Mouse (Mus musculus) ES-E14 (cell line): ENCODE data around the gene Ankrd39.

Experiments
- HCFC1 ChIP-seq: IDR thresholded peaks from 2 replicates; pipeline ENCODE4 v1.6.1; 2012; ENCODE audit warnings: low read length, inconsistent platforms, borderline replicate concordance; ENCODE audit not compliant: insufficient read depth
- MAFK ChIP-seq: IDR thresholded peaks from 2 replicates; pipeline ENCODE4 v1.6.1; 2014; ENCODE audit warnings: mild to moderate bottlenecking, low read depth, low read length, inconsistent platforms; ENCODE audit not compliant: insufficient read depth
- ZNF384 ChIP-seq: IDR thresholded peaks from 2 replicates; pipeline ENCODE4 v1.6.1; 2012; ENCODE audit warnings: low read depth, low read length, inconsistent platforms

DNA sequence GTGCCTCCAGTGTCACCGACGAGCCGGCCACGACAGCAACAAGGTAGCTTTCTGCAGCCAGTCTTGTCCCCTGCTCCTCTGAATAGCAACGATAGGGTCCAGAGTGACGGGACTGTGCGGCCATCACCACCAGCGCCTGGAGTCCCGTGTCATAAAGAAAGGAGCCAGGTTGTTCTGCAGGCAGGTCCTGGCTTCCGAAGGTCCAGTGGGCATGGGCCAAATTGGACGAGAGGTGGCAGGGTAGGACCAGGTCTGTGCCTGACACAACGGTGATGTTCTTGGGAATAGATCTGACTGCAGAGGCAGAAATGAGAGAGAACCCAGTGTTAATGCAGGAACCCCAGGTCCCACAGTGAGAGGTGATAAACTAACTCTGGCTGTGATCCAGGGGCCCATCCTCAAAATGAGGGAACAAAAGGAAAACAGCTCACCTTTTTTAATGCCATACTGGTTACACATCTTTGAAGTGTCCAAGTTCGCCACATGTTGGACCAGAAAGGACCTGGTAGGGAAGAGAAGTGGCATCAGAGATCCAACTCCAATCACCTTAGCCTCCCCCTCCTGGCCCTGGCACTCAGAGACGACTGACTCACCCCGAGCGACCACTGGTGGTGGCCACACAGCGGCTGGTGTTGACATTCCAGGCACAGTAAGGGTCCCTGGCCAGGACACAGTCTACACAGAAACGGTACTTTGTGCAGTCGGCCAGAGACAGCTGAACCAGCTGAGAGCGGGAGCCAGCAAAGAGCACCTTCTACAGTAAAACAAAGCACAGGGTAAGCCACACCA lies 3.0 kb upstream of the Ankrd39 start:
- TF ChIP-seq MAFK (no peak), ZNF384 (no peak), HCFC1 (no peak)
